Mouse (Mus musculus): ENCODE data around the gene Mc1r. TPM values are rescaled to one million over a fixed set of nuclear protein-coding genes. Genes with fewer than 3 reads are reported as not detected.
A peak's percentile ranks its signal among the peaks of the same experiment; 100 is the strongest.
"Not testable (repeated sequence)": the region's sequence is repeated elsewhere in the genome, so short reads cannot be mapped to it uniquely, and the experiment has no call there.

Mc1r gene
- polyA plus RNA-seq, 1 experiment from 2014 or later: 0.27 TPM

DNA sequence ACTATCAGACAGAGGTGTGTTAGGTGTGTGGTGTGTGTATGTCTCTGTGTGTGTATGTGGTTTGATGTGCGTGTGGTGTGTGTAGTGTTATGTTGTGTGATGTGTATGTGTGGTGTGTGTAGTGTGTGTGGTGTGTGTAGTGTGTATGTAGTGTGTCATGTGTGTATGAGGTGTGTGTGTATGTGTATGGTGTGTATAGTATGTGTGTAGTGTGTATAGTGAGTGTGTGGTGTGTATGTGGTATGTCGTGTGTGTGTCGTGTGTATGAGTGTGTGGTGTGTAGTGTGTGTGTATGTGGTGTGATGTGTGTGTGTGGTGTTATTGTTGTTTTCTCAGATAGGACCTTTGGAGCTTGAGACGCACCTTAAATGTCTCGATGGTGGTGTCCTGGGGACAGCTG lies 35.4 kb downstream of the Mc1r start:
- peak; percentile 46 for ATAC-seq
- H3K27ac ChIP-seq: no peak overlapping the region
- H3K36me3 ChIP-seq (ENCODE audit: poor library complexity, severe bottlenecking): no peaks in the 10 kb centered on the region
- H3K4me1 ChIP-seq: peaks cover 10% of the 10 kb centered on the region
- no peaks in the 10 kb centered on the region for H3K9me3 ChIP-seq (replicated peaks)
- WGBS: 82% methylated on average over 5 of the region's 5 CpGs
- no peaks in the 10 kb centered on the region for H3K27me3 ChIP-seq
- H3K9ac ChIP-seq: no peak overlapping the region
- peak overlapping the region; percentile 65 for H3K4me2 ChIP-seq
- H3K4me3 ChIP-seq: peak overlapping the region; percentile 68; the same call in 1 of the 2 replicates

- Histone ChIP-seq H3K9me3 (replicated peaks) (no peaks in the 10 kb centered on the region), H3K4me1 (peaks cover 10% of the 10 kb centered on the region), H3K27ac (peak overlapping the region; percentile 57; the same call in 1 of the 2 replicates), H3K9ac (peak overlapping the region; percentile 81), H3K4me3 (peak overlapping the region; percentile 68), H3K36me3 (ENCODE audit: poor library complexity, severe bottlenecking) (no peaks in the 10 kb centered on the region), H3K4me2 (peak overlapping the region; percentile 65), H3K27me3 (no peaks in the 10 kb centered on the region)
- WGBS: 1% methylated on average over 41 of the region's 41 CpGs
- ATAC-seq: peak; percentile 94
Observed at GRCm38 (mm10) chr8:123442871-123443575, 36.1 kb downstream of the Mc1r start.

- H3K36me3 ChIP-seq (ENCODE audit: poor library complexity, severe bottlenecking): peaks cover 3% of the 10 kb centered on the region; the same call in 1 of the 2 replicates
- no peaks in the 10 kb centered on the region for H3K9me3 ChIP-seq (replicated peaks)
- H3K4me2 ChIP-seq: peak overlapping the region; percentile 65
- no peaks in the 10 kb centered on the region for H3K27me3 ChIP-seq
- H3K9ac ChIP-seq: peak overlapping the region; percentile 81
- WGBS: 27% methylated on average over 4 of the region's 4 CpGs
- H3K27ac ChIP-seq: peak overlapping the region; percentile 57; the same call in 1 of the 2 replicates
- H3K4me1 ChIP-seq: peaks cover 10% of the 10 kb centered on the region
- H3K4me3 ChIP-seq: peak overlapping the region; percentile 68
- no peak for ATAC-seq
Observed at GRCm38 (mm10) chr8:123443576-123443921, 36.6 kb downstream of the Mc1r start.

DNA sequence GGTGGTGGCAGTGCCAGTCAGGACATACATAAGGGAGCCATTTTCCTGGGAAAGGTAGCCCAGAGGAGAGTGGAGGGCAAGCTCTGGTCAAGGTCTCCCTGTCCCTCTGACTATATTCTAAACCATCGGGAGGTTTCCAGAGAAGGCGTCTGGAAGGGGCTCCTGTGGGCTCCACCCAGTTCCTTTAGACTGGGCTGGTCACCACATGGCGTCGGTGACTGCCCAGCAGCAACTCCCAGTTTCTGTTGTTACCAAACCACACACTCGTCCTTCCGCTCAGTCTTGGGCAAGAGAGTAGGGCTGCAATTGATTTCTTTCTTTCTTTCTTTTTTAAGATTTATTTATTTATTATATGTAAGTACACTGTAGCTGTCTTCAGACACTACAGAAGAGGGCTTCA lies 37.2 kb downstream of the Mc1r start:
- Histone ChIP-seq H3K27me3 (no peaks in the 10 kb centered on the region), H3K4me2 (peak overlapping the region; percentile 65), H3K36me3 (ENCODE audit: poor library complexity, severe bottlenecking) (peaks cover 8% of the 10 kb centered on the region), H3K4me3 (0 out of 2 replicates have a peak overlapping the region, but pooled peaks have one; percentile 68), H3K9me3 (replicated peaks) (no peaks in the 10 kb centered on the region), H3K4me1 (peaks cover 10% of the 10 kb centered on the region), H3K27ac (no peak overlapping the region), H3K9ac (0 out of 2 replicates have a peak overlapping the region, but pooled peaks have one; percentile 81)
- WGBS: 90% methylated on average over 6 of the region's 6 CpGs
- no peak for ATAC-seq

DNA sequence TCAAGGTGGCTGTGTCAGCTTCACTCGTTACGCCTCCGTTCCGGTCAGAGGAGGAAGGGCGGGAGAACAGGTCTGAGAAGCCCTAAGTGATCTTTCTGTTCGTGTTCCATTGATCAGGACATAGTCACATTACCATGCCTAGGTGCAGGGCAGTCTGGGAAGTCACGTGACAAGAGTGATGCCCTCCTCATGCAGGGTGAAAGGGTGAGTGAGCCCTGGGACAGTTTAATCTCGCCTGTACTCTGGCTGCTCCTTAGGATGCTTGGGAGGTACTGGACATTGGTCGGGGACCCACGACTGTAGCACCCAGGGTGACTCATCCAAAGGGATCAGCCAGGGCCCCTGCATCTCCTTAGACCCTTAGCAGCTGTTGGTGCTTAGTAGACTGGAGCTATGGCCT lies 39.1 kb downstream of the Mc1r start:
- no peak overlapping the region for H3K4me2 ChIP-seq
- H3K27me3 ChIP-seq: no peaks in the 10 kb centered on the region
- ATAC-seq: no peak
- H3K4me1 ChIP-seq: peaks cover 10% of the 10 kb centered on the region
- H3K9me3 ChIP-seq (replicated peaks): no peaks in the 10 kb centered on the region
- H3K27ac ChIP-seq: no peak overlapping the region
- WGBS: 83% methylated on average over 10 of the region's 10 CpGs
- no peak overlapping the region for H3K9ac ChIP-seq
- H3K36me3 ChIP-seq (ENCODE audit: poor library complexity, severe bottlenecking): peaks cover 21% of the 10 kb centered on the region
- H3K4me3 ChIP-seq: no peak overlapping the region

GRCm38 (mm10) chr8:123446799-123447198 lies 39.9 kb downstream of the Mc1r start:
- no peak overlapping the region for H3K4me3 ChIP-seq
- WGBS: 91% methylated on average over 6 of the region's 6 CpGs

DNA sequence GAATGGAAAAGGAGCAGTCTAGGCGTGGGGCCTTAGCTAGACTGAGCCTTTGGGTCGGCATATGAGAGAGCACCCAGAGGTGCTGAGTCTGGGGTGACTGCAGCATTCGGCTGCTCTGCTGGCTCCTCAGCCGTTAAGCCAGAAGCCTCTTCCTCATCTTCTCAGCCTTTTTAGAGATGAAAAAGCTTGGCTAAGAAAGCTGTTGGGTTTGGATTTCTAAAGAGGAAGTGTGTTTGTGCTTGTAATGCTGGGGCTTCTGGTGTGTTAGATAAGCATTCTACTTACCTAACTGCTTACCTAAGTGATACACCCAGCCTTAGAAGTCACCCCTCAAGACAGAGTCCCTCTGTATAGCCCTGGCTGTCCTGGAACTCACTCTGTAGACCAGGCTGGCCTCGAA lies 43.9 kb downstream of the Mc1r start:
- ATAC-seq: no peak
- H3K4me1 ChIP-seq: no peaks in the 10 kb centered on the region
- H3K9me3 ChIP-seq (replicated peaks): no peaks in the 10 kb centered on the region
- H3K36me3 ChIP-seq (ENCODE audit: poor library complexity, severe bottlenecking): peaks cover 64% of the 10 kb centered on the region
- no peak overlapping the region for H3K4me3 ChIP-seq
- H3K27ac ChIP-seq: no peak overlapping the region
- no peak overlapping the region for H3K9ac ChIP-seq
- no peak overlapping the region for H3K4me2 ChIP-seq
- WGBS: 87% methylated on average over 5 of the region's 5 CpGs
- no peaks in the 10 kb centered on the region for H3K27me3 ChIP-seq

More at GRCm38 (mm10) chr8:123446799-123447198, 39.9 kb downstream of the Mc1r start:
- H3K36me3 ChIP-seq (ENCODE audit: poor library complexity, severe bottlenecking): peaks cover 29% of the 10 kb centered on the region
- peaks cover 10% of the 10 kb centered on the region for H3K4me1 ChIP-seq
- H3K9ac ChIP-seq: no peak overlapping the region
- no peak for ATAC-seq
- H3K4me2 ChIP-seq: no peak overlapping the region
- no peaks in the 10 kb centered on the region for H3K27me3 ChIP-seq
- H3K27ac ChIP-seq: no peak overlapping the region
- no peaks in the 10 kb centered on the region for H3K9me3 ChIP-seq (replicated peaks)

DNA sequence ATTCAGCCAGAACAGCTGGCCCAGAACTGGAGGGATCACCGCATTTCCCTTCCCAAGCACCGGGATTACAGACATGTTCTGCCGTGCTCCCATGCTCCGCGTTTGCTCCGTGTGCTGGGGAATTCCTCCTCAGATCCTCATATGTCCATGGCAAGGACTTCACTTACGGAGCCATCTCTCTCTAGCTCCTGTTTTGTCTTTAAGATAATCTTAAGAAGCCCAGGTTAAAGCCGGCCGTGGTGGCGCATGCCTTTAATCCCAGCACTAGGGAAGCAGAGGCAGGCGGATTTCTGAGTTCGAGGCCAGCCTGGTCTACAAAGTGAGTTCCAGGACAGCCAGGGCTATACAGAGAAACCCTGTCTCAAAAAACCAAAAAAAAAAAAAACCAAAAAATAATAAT lies 44.8 kb downstream of the Mc1r start:
- H3K9me3 ChIP-seq (replicated peaks); H3K27me3 ChIP-seq; ATAC-seq; H3K9ac ChIP-seq; H3K4me1 ChIP-seq; H3K4me3 ChIP-seq; H3K27ac ChIP-seq; H3K4me2 ChIP-seq: not testable (repeated sequence)
- peaks cover 74% of the 10 kb centered on the region for H3K36me3 ChIP-seq (ENCODE audit: poor library complexity, severe bottlenecking)
- WGBS: 92% methylated on average over 12 of the region's 12 CpGs

- H3K9ac ChIP-seq: no peak overlapping the region
- H3K4me3 ChIP-seq: no peak overlapping the region
- ATAC-seq: no peak
- no peak overlapping the region for H3K4me2 ChIP-seq
- H3K27ac ChIP-seq: no peak overlapping the region
- no peaks in the 10 kb centered on the region for H3K27me3 ChIP-seq
- peaks cover 78% of the 10 kb centered on the region for H3K36me3 ChIP-seq (ENCODE audit: poor library complexity, severe bottlenecking)
- 90% methylated on average over 4 of the region's 4 CpGs for WGBS
- H3K9me3 ChIP-seq (replicated peaks): no peaks in the 10 kb centered on the region
- no peaks in the 10 kb centered on the region for H3K4me1 ChIP-seq
Observed at GRCm38 (mm10) chr8:123452149-123452548, 45.2 kb downstream of the Mc1r start.

DNA sequence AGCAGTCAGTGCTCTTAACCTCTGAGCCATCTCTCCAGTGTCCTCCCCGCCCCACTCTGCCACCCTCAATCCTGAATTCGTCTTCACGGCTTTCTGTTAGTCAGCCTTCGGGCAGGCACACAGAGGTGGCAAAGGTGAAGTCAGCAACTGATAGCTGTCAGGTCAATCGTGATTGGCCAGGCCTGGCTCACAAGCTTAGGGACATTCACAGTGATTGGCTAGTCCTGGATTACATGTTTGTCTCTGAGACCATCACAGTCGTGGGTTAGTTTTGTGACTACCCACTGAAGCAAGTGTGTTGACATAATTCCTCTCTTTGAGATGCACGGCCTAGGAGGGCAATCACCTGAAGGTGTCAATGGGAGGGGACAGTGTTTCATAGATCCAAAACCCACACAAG lies 46.4 kb downstream of the Mc1r start:
- Histone ChIP-seq H3K4me2 (no peak overlapping the region), H3K9me3 (replicated peaks) (no peaks in the 10 kb centered on the region), H3K36me3 (ENCODE audit: poor library complexity, severe bottlenecking) (peaks cover 87% of the 10 kb centered on the region), H3K27me3 (no peaks in the 10 kb centered on the region), H3K9ac (no peak overlapping the region), H3K27ac (no peak overlapping the region), H3K4me1 (no peaks in the 10 kb centered on the region), H3K4me3 (no peak overlapping the region)
- no peak for ATAC-seq
- 80% methylated on average over 7 of the region's 7 CpGs for WGBS

GRCm38 (mm10) chr8:123453951-123454350 lies 47.0 kb downstream of the Mc1r start:
- H3K4me2 ChIP-seq: no peak overlapping the region
- no peaks in the 10 kb centered on the region for H3K4me1 ChIP-seq
- peaks cover 88% of the 10 kb centered on the region for H3K36me3 ChIP-seq (ENCODE audit: poor library complexity, severe bottlenecking)
- no peaks in the 10 kb centered on the region for H3K9me3 ChIP-seq (replicated peaks)
- no peak for ATAC-seq
- no peaks in the 10 kb centered on the region for H3K27me3 ChIP-seq
- no peak overlapping the region for H3K4me3 ChIP-seq
- H3K9ac ChIP-seq: no peak overlapping the region
- no peak overlapping the region for H3K27ac ChIP-seq
- 89% methylated on average over 5 of the region's 5 CpGs for WGBS

DNA sequence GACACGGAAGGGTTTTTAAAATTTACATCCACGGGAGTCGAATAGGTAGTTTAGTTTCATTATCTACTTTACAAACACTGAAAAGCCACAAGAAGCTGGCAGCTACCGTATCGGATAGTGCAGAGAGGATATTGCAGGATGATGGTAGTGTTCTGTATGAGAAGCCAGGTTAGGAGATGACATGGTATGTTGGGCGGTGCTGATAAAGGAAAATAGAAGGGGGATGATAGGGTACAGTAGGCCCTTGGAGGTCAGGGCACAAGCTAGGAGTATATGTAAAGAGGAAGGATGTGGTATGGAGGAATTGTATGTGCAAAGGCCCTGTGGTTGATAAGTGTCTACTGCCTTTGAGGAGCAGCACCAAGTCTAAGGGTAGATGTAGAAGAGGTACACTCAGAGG lies 47.7 kb downstream of the Mc1r start:
- ATAC-seq: no peak
- Histone ChIP-seq H3K4me3 (no peak overlapping the region), H3K9ac (no peak overlapping the region), H3K27ac (no peak overlapping the region), H3K9me3 (replicated peaks) (no peaks in the 10 kb centered on the region), H3K4me2 (no peak overlapping the region), H3K27me3 (no peaks in the 10 kb centered on the region), H3K36me3 (ENCODE audit: poor library complexity, severe bottlenecking) (peaks cover 88% of the 10 kb centered on the region), H3K4me1 (no peaks in the 10 kb centered on the region)
- 94% methylated on average over 6 of the region's 6 CpGs for WGBS

Measured in forebrain, embryonic 13.5 days (tissue).